Mouse (Mus musculus) T-helper 17 cell (primary cell): ENCODE data around the gene Fkbp7.
"Not testable (repeated sequence)": the region's sequence is repeated elsewhere in the genome, so short reads cannot be mapped to it uniquely, and the experiment has no call there.

Source experiments
- in situ Hi-C, 2 experiments: fragments of 300-600 bp; cut with MboI, MseI; formaldehyde crosslinking; loops; 1 replicate in 1 of 2; 2 replicates in 1 of 2; pipeline ENCODE4 v1.15.1; 2025; ENCODE audit warnings: high pct_unique_total_duplicates in 2 of 2

The Fkbp7 gene

DNA sequence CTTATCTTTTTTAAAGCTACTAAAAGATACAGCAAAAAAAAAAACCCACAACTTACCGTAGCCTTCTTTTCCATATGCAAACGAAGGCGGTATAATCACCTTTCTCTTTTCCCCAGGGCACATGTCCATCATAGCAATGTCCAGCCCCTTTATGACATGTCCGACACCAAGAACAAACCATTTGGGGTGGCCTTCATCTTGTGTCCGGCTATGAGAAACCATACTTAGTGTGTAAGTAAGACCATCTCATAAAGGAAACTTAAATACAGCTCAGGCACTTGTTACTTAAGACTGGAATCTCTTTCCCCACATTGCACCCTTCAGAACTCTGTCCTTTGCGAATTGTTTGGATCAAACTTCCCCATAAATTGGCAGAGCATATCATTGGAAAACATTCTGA is 1.3 kb downstream of the Fkbp7 start:
- in situ Hi-C loops: loop anchor here in 1 of 2 experiments (5.0 kb wide), 1 partner anchor 304 kb away; the partner anchor contains the start of gene Rbm45

DNA sequence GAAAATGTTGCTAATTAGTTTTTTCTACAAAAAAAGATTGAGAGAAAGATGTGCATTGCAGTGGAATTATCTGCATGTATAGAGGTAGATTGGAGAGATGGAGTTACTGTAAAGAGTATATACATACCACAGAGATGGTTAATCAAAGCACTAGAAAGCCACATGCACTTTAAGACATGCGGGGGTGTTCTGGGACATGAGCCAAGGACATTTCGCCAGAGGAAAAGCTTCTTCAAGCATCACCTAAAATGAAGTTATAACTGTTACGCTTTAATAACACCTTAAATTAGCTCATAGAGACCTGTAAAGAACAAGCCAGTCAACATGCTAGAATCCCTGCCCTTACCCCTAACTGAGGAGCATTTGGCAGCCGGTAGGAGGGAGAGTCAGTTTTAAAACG is 5.7 kb downstream of the Fkbp7 start:
- in situ Hi-C loops: no loop called here

DNA sequence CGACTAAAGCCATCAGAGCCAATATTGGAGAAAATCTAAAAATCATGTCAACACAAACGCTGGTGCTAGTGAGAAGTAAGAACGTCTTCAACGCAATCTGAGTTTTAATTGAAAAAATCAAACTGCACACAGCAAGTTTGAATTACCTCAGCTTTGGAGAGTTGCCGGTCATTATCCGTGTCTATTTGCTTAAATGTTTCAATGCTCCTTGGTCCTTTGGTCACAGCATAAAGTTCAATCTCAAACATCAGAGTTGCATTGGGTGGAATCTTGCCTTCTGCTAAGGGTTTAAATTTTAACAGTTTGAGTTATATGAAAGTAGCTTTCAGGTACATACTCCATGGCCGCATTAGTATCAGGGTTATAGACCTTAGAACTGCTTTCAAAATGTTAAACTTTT is 7.4 kb downstream of the Fkbp7 start:
- in situ Hi-C loops: no loop called here

DNA sequence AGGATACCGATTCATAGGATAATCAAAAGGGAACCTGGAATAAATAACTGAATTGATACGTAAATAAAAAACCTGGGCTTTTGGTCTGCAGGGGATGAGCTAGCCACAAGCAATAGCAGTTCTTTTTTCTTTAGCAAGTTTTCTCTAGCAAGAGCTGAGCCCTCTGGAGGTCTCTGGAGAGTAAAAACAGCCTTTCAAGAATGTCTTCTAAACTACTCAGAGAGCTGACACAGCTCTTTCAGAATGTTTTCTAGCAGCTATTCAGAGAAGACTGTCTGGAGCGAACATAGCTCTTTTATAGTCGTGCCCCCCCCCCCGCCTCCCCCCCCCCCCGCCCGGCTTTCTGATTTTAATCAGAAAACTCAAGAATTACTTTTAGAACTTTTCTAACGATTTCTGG is 13.5 kb downstream of the Fkbp7 start:
- in situ Hi-C loops: no loop called here

DNA sequence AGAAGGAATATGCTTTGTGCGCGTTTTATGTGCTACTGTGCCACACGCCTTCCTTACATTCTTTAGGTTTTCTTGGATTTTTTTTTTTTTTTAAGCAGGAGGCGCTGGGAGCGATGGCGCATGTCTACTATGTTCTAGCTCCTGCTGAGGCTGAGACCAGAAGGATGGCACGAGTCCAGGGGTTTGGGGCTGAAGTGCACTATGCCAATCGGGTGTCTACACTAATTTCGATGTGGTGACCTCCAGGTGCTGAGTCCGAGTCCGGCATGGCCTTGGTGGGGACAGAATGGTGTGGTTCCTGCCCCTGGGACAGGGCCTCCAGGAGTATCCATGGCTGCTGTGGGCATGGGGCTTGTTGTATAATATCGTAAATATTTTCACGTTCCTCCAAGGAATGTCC is 14.4 kb downstream of the Fkbp7 start:
- in situ Hi-C loops: no loop called here

DNA sequence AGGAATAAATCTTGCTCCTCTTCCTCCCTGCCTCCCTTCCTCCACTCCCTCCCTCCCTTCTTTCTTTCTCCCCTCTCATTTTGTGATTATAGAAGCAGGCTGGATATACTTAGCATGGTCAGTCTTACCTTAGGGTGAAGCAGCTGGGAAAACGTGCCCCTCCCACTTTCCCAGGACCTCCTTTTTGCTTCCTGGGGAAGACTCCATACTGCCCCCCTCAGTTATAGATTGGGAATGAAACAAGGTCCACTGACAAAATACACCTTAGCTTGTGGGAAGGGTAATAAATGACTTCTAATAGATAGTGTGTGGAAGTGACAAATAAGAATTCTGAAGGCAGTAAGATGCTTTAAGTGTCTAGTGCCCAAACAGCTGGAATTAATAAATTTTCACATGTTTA is 16.9 kb downstream of the Fkbp7 start:
- in situ Hi-C loops: no loop called here

DNA sequence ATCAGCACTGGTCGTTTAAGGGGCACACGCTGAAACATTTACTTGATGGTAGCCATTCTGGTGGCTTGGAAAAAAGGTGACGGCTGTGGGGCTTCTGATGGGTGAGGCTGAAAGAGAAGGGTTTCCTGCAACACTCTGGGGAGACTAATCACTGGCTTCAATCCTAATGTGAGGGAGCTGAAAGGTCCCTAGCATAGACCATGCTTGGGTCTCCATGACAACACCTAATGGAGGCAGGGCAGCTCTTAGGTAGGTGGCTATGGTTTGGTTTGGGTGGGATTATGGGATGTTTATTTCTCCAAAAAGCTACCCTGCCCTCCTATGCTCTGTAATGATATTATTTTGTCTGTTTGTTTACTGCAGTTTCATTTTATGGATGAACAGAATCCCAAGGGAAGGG is 17.5 kb downstream of the Fkbp7 start:
- in situ Hi-C loops: no loop called here

DNA sequence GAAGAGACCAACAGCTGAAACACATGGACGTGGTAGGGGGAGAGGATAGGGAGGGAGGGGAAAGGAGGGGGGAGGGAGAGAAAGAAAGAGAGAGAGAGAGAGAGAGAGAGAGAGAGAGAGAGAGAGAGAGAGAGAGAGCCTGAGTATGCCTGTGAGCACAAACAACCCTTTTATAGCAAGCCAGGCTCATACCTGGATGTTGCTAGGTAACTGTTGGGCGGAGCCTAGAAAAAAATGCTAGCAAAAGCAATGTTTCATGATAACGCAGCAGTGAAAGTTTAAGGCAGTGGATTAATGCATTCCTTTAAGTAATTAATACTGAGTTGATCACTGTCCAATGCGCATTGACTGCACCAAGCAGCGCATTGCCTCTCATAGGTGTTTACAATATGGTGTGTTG is 18.3 kb downstream of the Fkbp7 start:
- in situ Hi-C loops: no loop called here

DNA sequence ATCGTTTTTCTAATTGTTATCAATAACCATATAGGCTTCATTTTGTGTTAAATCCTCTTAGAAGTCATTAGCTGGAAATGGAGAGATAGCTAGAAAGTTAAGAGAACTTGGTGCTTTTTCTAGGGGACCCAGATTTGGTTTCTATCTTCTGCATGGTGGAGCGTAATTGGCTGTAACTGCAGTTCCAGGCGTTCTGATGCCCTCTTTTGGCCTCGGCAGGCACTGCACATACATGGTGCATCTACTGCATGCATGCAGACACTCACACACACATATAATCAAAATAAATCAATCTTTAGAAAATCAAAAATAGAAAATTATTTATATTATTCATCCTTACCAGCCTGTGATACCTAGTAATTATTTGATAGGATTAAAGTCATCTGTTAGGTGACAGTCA is 19.8 kb downstream of the Fkbp7 start:
- in situ Hi-C loops: no loop called here

DNA sequence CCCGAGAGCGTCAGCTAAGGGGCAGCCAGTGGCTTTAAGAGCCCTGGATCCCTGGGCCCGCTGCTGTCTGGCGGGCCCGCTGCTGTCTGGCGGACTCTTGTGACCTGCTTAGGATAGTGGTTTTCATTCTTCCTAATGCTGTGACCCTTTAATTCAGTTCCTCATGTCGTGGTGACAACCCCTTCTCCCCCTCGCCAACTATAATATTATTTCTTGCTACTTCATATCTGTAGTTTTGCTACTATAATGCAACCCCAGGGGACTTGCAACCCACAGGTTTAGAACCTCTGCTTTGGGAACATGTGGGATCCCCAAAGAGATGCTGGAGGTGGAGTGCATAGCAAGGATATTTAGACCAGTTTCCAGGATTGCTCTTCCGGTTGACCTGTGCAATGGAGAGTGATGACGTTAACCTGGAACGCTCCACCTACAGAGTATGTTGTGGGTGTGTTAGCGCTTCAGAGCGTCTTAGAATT is 24.2 kb downstream of the Fkbp7 start:
- in situ Hi-C loops: no loop called here

DNA sequence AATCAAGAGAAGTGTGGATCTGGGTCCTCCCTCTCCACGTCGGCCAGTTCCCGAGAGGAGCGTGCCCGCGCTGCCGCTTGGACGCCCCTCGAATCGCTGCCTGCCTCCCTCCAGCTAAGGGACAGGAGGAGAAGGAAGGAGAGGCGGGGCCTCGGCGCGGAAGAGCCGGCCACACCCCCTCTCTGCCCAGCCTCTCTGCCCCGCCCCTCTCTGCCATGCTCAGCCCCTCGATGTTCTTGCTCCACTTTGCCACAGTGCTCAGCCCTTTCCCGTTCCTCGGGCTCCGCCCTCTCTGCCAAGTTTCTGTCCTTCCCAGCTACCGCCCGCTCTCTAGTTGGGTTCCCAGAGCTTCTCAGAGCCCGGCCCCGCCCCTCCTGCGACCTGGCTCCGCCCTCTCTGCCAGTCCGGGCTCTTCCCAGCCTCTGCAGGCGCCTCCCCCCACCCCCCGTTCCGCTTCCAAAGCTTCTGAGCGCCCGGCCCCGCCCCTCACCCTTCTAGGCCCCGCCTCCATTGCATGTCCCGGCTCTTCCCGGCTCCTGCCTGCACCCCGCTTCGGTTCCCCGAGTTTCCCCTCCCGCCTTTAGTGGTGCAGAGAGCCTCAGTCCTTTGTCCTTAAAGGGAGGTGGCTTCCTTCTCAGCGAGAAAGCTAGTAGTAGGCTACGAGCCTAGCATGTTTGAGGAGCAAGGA is 24.9 kb downstream of the Fkbp7 start, which contains the start of the genes Prkra and Pjvk:
TSS of gene Prkra (minus strand) at position 133 of the 688 bp plus-strand sequence.
TSS of gene Pjvk (plus strand) at position 594 of the 688 bp plus-strand sequence.
- in situ Hi-C loops: no loop called here

DNA sequence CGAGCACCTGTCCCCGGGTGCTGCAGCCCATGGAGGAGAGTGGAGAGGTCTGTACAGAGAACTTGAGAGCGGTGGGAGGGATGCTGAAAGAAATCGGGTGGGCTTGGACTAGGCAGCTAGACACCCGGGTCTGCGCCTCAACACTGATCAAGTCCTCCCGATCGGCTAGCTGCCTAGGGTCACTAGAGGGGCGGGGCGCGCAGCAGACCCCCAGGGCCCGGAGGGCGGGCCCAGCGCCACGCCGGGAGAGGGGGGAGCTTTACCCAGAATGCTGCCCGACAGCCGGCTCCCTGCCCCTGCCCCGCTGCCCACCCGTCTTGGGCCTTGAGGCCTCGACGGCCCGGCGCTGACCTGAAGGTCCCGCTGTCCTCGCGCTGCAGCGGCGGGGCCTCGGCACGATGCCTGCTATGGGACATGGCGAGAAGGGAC is 25.5 kb downstream of the Fkbp7 start:
- in situ Hi-C loops: no loop called here

DNA sequence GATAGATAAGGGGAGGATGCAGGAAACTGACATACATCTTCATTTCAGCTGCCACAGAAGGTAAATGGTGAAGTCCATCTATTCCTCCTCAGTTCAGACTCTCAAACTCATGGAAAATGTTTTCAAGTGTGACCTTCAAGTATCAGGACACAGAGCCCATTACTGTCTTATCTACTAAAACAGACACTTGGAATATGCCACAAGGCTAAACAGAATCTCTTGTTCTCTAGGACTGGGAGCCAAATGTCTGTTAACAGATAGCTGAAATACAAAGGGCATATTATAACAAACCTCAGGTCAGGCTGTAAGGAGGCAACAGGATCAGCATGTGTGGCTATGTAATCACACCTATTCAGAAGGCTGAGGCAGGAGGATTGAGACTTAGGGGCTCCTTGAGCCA is 29.1 kb downstream of the Fkbp7 start:
- in situ Hi-C loops: no loop called here

DNA sequence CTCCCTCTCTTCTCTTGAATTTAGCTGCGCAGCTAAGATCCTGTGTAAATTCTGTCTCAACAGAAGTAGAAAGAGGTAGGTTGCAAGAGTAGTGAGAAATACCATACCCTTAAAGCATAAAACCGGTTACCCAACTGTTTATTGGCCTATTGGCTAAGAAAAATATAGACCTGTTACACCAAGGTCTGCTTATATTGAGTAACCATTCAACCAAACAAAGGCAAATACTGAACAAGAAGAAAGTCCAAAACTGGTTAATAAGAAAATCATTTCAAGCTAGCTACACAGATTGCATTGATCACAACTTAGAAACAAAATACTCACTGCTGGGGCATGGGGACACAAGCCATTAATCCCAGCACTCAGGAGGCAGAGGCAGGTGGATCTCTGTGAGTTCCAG is 33.3 kb downstream of the Fkbp7 start:
- in situ Hi-C loops: no loop called here

DNA sequence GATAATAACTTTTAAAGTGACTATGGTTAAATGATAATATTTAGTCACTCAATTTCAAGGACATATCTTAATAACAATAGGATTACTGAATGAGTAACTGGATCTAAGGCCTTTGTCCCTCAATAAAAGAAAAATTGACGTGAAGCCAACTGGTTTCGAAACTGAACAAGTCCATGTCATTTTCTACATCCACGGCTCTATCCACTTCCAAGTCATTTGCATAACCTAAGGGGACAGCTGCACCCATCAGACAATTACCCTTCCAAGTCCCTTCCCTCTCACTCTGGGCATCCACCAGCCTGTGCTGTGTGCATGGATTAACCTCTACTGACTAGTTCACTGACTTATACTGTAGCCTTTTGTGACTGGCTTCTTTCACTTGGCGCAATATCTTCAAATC is 41.3 kb downstream of the Fkbp7 start:
- in situ Hi-C loops: no loop called here

DNA sequence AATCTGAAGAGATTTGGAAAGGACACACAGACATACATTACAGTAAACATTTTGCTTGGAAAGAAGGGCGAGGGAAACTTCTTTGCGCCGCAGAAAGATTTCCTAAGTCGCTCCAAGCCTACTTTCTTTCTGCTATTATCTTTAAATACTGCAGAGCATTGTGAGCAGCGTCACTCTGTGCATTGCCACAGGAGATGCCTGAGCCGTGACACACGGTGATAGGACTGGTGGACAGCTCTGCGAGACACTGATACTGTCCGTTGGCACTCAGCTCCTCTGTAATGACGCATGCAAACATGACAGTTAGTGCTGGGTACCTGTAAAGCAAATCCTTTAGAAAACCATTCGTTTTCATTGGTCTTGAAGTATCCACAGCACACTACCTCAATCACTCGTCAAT is 42.6 kb downstream of the Fkbp7 start:
- in situ Hi-C loops: no loop called here

DNA sequence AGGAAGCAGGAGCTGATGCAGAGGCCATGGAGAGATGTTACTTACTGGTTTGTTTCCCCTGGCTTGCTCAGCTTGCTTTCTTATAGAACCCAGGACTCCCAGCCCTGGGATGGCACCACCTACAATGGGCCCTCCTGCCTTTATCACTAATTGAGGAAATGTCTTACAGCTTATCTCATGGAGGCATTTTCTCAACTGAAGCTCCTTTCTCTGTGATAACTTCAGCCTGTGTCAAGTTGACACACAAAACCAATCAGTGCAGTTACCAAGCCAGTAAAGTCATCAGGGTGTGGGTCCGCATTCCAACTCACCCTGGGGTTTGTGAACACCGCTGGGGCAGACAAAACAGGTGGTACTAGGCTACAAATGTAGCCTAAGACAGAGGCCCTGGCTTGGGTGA is 50.6 kb downstream of the Fkbp7 start:
- in situ Hi-C loops: not testable (repeated sequence)

DNA sequence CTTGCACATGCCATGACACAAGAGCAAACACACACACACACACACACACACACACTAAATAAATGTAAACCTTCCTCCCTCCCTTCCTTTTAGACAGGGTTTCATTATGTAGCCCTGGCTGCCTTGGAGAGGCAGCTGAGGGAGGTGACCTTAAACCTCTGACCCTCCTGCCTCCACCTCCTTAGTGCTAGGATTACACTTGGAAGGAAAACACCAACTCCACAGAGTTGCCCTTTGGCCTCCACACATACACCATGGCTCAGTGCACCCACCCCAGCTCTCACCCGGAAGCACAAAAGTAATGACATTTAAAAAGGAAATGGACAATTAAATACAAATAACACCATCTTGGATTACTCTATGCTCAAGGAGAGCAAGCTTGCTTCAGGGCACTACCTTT is 51.2 kb downstream of the Fkbp7 start:
- in situ Hi-C loops: no loop called here

DNA sequence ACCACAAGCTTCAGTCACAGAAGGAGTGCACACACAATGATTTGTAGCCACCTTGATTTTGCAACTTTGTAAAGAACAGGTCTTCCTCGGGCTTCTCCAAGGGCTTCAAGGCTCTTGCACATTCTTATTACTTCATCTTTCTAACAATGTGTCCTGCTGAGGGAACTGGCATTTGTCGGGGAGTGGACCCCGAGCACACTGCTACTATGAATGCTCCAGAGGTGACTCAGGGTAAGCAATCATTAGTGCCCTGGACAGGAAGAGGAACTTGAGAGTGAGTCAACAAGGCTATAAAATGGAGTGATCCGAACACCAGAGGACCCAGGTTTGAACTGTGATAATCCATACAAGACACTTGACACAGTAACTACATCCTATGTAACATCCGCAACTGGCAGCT is 52.7 kb downstream of the Fkbp7 start:
- in situ Hi-C loops: no loop called here

DNA sequence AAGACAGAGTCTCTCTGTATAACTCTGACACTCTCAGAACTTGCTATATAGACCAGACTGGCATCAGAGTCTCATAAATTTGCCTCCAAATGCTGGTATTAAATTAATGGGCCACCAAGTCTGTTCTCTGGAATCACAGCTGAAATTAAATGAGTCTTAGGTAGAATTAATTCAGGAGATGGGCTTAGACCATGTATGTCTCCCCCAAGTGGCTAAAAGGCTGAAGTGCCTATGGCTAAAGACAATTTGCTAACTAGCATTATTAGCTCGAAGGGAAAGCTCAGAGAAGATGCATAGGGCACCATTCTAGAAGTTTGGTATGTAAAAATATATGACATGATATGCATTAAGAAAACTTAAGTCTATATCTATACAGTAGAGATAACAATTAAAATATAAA is 54.8 kb downstream of the Fkbp7 start:
- in situ Hi-C loops: no loop called here
